Mouse (Mus musculus) midbrain, embryonic 12.5 days (tissue): ENCODE data around the gene 1700016K19Rik. TPM values are rescaled to one million over a fixed set of nuclear protein-coding genes. Genes with fewer than 3 reads are reported as not detected.

ENCODE experiments used
- ATAC-seq: fragments of 200-750 bp; cut with Nextera tagmentation; 2 replicates; pipeline ENCODE4 v1.8.0; 2017; ENCODE audit warnings: low read depth, moderate TSS enrichment, moderate library complexity; ENCODE audit not compliant: low FRiP score
- H3K27ac ChIP-seq: fragments of 300-500 bp; sonication (generic); replicated peaks from 2 replicates; pipeline ENCODE4 v1.5.1; 2016; ENCODE audit warnings: mild to moderate bottlenecking
- H3K27me3 ChIP-seq: fragments of 300-500 bp; sonication (generic); 2 replicates; pipeline ENCODE4 v1.6.1; 2016; ENCODE audit warnings: mild to moderate bottlenecking
- H3K36me3 ChIP-seq: fragments of 300-500 bp; sonication (generic); 2 replicates; pipeline ENCODE4 v1.6.1; 2016
- H3K4me1 ChIP-seq: fragments of 300-500 bp; sonication (generic); 2 replicates; pipeline ENCODE4 v1.6.1; 2016
- H3K4me2 ChIP-seq: fragments of 300-500 bp; sonication (generic); replicated peaks from 2 replicates; pipeline ENCODE4 v1.6.1; 2016; ENCODE audit warnings: mild to moderate bottlenecking, moderate library complexity
- H3K4me3 ChIP-seq: fragments of 300-500 bp; sonication (generic); 2 replicates; pipeline ENCODE4 v1.5.1; 2016; ENCODE audit warnings: mild to moderate bottlenecking
- H3K9ac ChIP-seq: fragments of 300-500 bp; sonication (generic); replicated peaks from 2 replicates; pipeline ENCODE4 v1.6.1; 2016; ENCODE audit warnings: mild to moderate bottlenecking, moderate library complexity
- H3K9me3 ChIP-seq: fragments of 300-500 bp; sonication (generic); 2 replicates; pipeline ENCODE4 v1.6.1; 2016; ENCODE audit warnings: mild to moderate bottlenecking
- WGBS: fragments of 180-500 bp; shearing (Covaris S2); methylation state at CpG from one replicate; pipeline ENCODE4 v1.1.7; 2016; 5-methylcytosine and 5-hydroxymethylcytosine counted together
- polyA plus RNA-seq: library from polyadenylated mRNA; unstranded; fragments of >200 nt; fragmentation: Nextera tagmentation; extraction: Ambion mirVana; gene quantifications from 2 replicates; pipeline ENCODE4 v1.2.1, GENCODE M21; 2016

1700016K19Rik gene
- 0.40 and 1.1 TPM in 2 replicates for polyA plus RNA-seq

GRCm38 (mm10) chr11:75999440-76000155, at the start of gene 1700016K19Rik:
Gene 1700016K19Rik, plus strand, starts transcription at chr11:75999912.
- 13% methylated on average over 33 of the region's 36 CpGs for WGBS

GRCm38 (mm10) chr11:75950459-75950858, 49.3 kb upstream of the 1700016K19Rik start:
- Histone ChIP-seq H3K9me3 (no peaks in the 10 kb centered on the region), H3K27ac (no peak overlapping the region), H3K27me3 (no peaks in the 10 kb centered on the region), H3K4me1 (peaks cover 17% of the 10 kb centered on the region), H3K36me3 (no peaks in the 10 kb centered on the region), H3K4me2 (no peak overlapping the region), H3K4me3 (no peak overlapping the region), H3K9ac (no peak overlapping the region)
- WGBS: 83% methylated on average over 3 of the region's 3 CpGs
- ATAC-seq: no peak

More at GRCm38 (mm10) chr11:75999440-76000155, at the start of gene 1700016K19Rik:
- H3K9ac ChIP-seq: peak within 1 kb of the TSS; percentile 52; the same call in 1 of the 2 replicates
- H3K27me3 ChIP-seq: peaks cover 31% of the 10 kb centered on the region
- peak; percentile 62; the same call in 1 of the 2 replicates for ATAC-seq
- peaks cover 7% of the 10 kb centered on the region; the same call in 1 of the 2 replicates for H3K4me1 ChIP-seq
- H3K9me3 ChIP-seq: no peaks in the 10 kb centered on the region
- H3K4me3 ChIP-seq: peak within 1 kb of the TSS; percentile 58
- no peak within 1 kb of the TSS for H3K27ac ChIP-seq
- peak within 1 kb of the TSS; percentile 85 for H3K4me2 ChIP-seq
- no peaks in the 10 kb centered on the region for H3K36me3 ChIP-seq

- Histone ChIP-seq H3K4me1 (0 out of 2 replicates have a peak, but pooled peaks cover 3% of the 10 kb centered on the region), H3K4me2 (no peak overlapping the region), H3K9ac (no peak overlapping the region), H3K27me3 (no peaks in the 10 kb centered on the region), H3K4me3 (no peak overlapping the region), H3K27ac (no peak overlapping the region), H3K9me3 (no peaks in the 10 kb centered on the region), H3K36me3 (no peaks in the 10 kb centered on the region)
- ATAC-seq: no peak
- WGBS: 85% methylated on average over 5 of the region's 5 CpGs
Measured at GRCm38 (mm10) chr11:75951895-75952294, 47.8 kb upstream of the 1700016K19Rik start.

GRCm38 (mm10) chr11:75954896-75955295, 44.8 kb upstream of the 1700016K19Rik start:
- no peak for ATAC-seq
- H3K27me3 ChIP-seq: no peaks in the 10 kb centered on the region
- no peak overlapping the region for H3K9ac ChIP-seq
- H3K4me3 ChIP-seq: no peak overlapping the region
- H3K4me2 ChIP-seq: no peak overlapping the region
- H3K4me1 ChIP-seq: no peaks in the 10 kb centered on the region
- H3K9me3 ChIP-seq: no peaks in the 10 kb centered on the region
- no peaks in the 10 kb centered on the region for H3K36me3 ChIP-seq
- 87% methylated on average over 9 of the region's 9 CpGs for WGBS
- H3K27ac ChIP-seq: no peak overlapping the region

GRCm38 (mm10) chr11:75956651-75957050, 43.1 kb upstream of the 1700016K19Rik start:
- no peak overlapping the region for H3K9ac ChIP-seq
- 86% methylated on average over 8 of the region's 8 CpGs for WGBS
- H3K4me2 ChIP-seq: no peak overlapping the region
- no peak overlapping the region for H3K4me3 ChIP-seq
- no peaks in the 10 kb centered on the region for H3K9me3 ChIP-seq
- peaks cover 5% of the 10 kb centered on the region; the same call in 1 of the 2 replicates for H3K27me3 ChIP-seq
- no peak for ATAC-seq
- H3K4me1 ChIP-seq: no peaks in the 10 kb centered on the region
- H3K27ac ChIP-seq: no peak overlapping the region
- H3K36me3 ChIP-seq: no peaks in the 10 kb centered on the region

GRCm38 (mm10) chr11:75957124-75957832, 42.4 kb upstream of the 1700016K19Rik start:
- Histone ChIP-seq H3K27ac (no peak overlapping the region), H3K9ac (no peak overlapping the region), H3K9me3 (no peaks in the 10 kb centered on the region), H3K4me3 (no peak overlapping the region), H3K36me3 (no peaks in the 10 kb centered on the region), H3K4me1 (no peaks in the 10 kb centered on the region), H3K4me2 (no peak overlapping the region), H3K27me3 (peaks cover 10% of the 10 kb centered on the region; the same call in 1 of the 2 replicates)
- no peak for ATAC-seq
- WGBS: 88% methylated on average over 17 of the region's 17 CpGs

- no peaks in the 10 kb centered on the region for H3K9me3 ChIP-seq
- H3K27me3 ChIP-seq: peaks cover 44% of the 10 kb centered on the region
- H3K36me3 ChIP-seq: no peaks in the 10 kb centered on the region
- no peak overlapping the region for H3K4me2 ChIP-seq
- H3K4me3 ChIP-seq: no peak overlapping the region
- no peak overlapping the region for H3K9ac ChIP-seq
- 89% methylated on average over 7 of the region's 7 CpGs for WGBS
- H3K4me1 ChIP-seq: peaks cover 38% of the 10 kb centered on the region
- ATAC-seq: no peak
- no peak overlapping the region for H3K27ac ChIP-seq
Measured at GRCm38 (mm10) chr11:75961782-75962181, 37.9 kb upstream of the 1700016K19Rik start.

- Histone ChIP-seq H3K9ac (no peak overlapping the region; the same call in 1 of the 2 replicates), H3K4me3 (no peak overlapping the region), H3K4me1 (peaks cover 45% of the 10 kb centered on the region), H3K36me3 (no peaks in the 10 kb centered on the region), H3K27me3 (peaks cover 65% of the 10 kb centered on the region), H3K9me3 (no peaks in the 10 kb centered on the region), H3K27ac (peak overlapping the region; percentile 52), H3K4me2 (peak overlapping the region; percentile 33)
- WGBS: 6% methylated on average over 11 of the region's 11 CpGs
- ATAC-seq: peak; percentile 35; the same call in 1 of the 2 replicates
Measured at GRCm38 (mm10) chr11:75963730-75964475, 35.8 kb upstream of the 1700016K19Rik start.

GRCm38 (mm10) chr11:75964476-75964730, 35.3 kb upstream of the 1700016K19Rik start:
- H3K9me3 ChIP-seq: no peaks in the 10 kb centered on the region
- no peak overlapping the region; the same call in 1 of the 2 replicates for H3K9ac ChIP-seq
- H3K36me3 ChIP-seq: no peaks in the 10 kb centered on the region
- H3K4me3 ChIP-seq: no peak overlapping the region
- peaks cover 45% of the 10 kb centered on the region for H3K4me1 ChIP-seq
- peak overlapping the region; percentile 52 for H3K27ac ChIP-seq
- H3K27me3 ChIP-seq: peaks cover 70% of the 10 kb centered on the region
- 19% methylated on average over 4 of the region's 4 CpGs for WGBS
- ATAC-seq: no peak
- peak overlapping the region; percentile 33 for H3K4me2 ChIP-seq

- ATAC-seq: 0 out of 2 replicates have a peak, but pooled peaks have one; percentile 27
- no peak overlapping the region for H3K27ac ChIP-seq
- peak overlapping the region; percentile 63 for H3K4me3 ChIP-seq
- peaks cover 45% of the 10 kb centered on the region for H3K4me1 ChIP-seq
- H3K27me3 ChIP-seq: peaks cover 73% of the 10 kb centered on the region
- H3K36me3 ChIP-seq: no peaks in the 10 kb centered on the region
- no peaks in the 10 kb centered on the region for H3K9me3 ChIP-seq
- WGBS: 3% methylated on average over 28 of the region's 28 CpGs
- peak overlapping the region; percentile 60 for H3K9ac ChIP-seq
- H3K4me2 ChIP-seq: peak overlapping the region; percentile 98
Measured at GRCm38 (mm10) chr11:75965674-75966400, 33.9 kb upstream of the 1700016K19Rik start.
